Mouse (Mus musculus) monocyte, adult 5-6 weeks (primary cell): ENCODE data around the gene Gm48551. TPM values are rescaled to one million over a fixed set of nuclear protein-coding genes. Genes with fewer than 3 reads are reported as not detected.

Experiments
- ATAC-seq: fragments of 153-309, 156-312 bp; replicated peaks from 2 replicates; pipeline ENCODE4 v1.8.0; 2017; ENCODE audit warnings: mild to moderate bottlenecking; ENCODE audit not compliant: low TSS enrichment, insufficient number of reproducible peaks, severe bottlenecking, poor library complexity, low FRiP score
- total RNA-seq: library from RNA; stranded (forward); fragments of 200-1000, 200-491, 200-594 nt; gene quantifications from 3 replicates; pipeline ENCODE4 v1.2.3, GENCODE M21; 2017

Gm48551 gene
- total RNA-seq, 1 experiment from 2014 or later = not detected

DNA sequence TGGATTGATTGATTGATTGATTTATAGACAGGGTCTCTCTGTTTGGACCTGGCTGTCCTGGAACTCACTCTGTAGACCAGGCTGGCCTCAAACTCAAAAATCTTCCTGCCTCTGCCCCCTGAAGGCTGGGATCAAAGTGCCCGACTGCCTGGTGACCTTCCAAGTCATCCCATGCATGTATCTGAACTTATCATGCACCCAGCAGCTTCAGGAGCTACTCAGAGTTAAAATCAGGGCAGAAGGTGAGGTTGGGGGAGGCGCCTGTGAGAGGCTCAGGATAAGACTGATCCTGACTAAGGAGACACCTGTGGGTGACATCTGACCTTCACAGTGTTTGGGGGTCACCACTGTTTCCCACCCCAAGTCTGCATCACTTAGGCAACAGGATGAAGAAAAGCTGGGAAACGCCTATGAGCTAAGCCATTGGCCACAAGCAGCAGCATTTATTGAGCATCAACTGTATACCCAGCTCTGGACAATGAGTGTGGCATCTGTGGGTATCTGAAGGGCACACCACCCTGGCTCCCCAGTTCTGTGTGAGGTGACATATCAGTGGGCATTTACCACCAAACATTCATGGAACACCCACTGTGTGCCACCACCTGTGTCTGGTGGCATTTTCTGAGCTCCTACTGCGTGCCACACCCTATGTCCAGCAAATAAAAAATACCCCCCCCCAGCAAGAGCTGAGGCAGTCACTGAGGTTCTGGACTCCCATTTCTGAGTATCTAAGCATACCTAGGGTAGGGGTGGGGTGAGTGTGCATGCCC, 39.4 kb downstream of the Gm48551 start:
- no peak for ATAC-seq

DNA sequence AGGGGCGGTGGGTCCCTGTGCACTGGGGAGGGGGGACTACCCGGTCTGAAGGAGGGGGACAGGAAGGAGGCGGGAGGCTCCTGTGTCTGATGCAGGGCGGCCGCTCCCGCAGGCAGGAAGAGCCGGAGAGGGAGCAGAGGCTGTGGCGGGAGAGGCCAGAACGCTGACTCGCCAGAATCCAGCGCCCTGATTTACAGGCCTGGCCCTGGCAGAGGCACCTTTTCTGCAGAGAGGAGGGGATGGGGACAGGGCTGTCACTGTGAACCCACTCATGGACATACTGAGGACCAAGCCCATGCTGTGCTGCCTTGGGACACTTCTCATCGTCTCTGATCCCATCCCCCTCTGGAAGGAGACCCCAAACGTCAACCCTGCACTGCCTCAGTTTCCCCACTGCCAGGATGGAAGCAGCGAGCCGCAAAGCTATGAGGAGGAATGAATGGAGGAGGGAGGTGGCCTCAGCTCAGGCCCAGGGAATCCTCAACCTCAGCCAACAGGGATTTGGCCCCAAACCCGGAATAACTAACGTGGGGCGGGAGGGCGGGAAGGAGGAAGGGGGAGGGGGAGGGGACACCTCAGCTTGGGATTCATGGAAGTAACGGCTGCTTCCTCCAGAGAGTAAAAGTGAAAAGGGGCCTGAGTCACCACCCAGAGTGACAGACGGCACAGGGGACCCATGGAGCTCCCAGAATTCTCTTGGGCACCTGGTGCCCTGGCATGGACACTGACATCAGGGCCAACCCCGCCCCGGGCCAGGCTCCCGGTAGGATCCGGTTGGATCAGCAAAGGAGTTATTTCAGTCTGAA, 40.2 kb downstream of the Gm48551 start:
- no peak for ATAC-seq

DNA sequence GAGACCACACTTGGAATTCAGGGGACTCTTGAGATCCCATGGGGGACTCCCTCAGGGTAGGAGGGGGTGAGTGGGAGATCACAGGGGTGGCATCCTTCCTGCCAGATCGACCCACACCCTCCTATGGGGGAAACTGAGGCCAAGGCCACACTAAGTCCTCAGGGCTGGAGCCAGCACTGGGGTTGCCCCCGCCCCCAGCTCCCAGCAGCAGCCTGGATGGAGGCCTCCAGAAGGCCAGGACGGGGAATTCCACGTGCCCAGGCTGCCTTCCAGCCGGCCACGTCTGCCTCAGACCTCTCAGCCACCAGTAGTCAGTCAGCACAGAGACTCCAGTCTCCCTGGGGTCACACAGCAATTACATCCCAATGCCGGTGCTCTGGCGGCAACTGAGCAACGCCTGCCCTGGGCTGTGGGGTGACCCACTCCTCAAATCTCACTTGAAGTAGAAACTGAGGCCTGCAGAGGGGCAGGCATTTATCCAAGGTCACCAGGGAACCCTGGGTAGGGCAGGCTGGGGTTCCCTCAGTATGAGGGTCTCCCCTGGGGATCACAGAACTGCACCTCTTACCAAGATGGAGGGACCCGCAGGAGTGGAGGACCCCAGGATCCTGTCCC, 41.1 kb downstream of the Gm48551 start:
- no peak for ATAC-seq

DNA sequence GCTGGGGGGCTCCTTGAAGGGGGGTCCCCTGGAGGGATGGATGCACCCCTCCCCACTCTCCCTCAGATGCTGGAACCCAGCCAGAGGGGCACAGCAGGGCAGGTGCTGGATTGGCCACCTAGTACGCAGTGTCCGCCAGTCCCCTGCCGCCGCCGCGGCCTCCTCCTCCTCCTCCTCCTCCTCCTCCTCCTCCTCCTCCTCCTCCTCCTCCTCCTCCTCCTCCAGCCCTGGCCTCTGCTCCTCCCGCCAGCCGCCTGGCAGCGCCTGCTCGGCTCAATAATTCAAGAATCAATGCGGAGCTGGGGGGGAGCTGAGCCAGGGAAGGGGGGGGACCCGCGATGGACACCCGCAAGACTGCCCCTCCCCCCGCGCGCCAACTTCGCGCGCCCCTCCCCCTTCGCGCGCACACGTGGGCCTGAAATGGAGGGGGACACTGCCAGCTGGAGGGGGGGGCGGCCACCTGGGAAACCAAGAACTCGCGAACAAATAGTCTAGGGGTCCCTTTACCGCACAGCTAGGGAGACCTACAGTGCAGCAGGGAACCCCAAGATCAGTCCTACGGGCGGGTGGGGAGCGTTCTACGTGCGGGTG, 41.9 kb downstream of the Gm48551 start:
- ATAC-seq = no peak

DNA sequence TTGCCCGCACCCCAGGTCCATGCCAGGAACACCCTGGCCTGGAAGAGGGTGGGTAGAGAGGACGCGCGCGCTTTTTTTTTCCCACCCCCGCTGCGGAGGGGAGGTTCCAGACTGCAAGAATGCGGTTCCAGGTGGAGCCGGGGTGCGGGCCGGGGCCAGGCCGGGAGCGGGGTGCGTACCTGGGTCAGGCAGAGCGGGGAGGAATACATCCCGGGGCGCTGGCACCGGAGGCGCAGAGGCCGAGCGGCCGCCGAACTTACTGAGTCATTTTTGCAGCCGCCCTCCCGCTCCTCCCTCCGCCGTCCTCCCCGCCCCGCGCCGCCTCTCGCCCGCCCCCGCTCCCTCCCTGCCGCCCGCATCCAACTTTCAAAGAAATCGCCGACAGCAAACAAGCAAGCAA, 42.6 kb downstream of the Gm48551 start:
- ATAC-seq = no peak

- ATAC-seq = no peak
Measured at GRCm38 (mm10) chr10:81427327-81427726, 43.1 kb downstream of the Gm48551 start.

DNA sequence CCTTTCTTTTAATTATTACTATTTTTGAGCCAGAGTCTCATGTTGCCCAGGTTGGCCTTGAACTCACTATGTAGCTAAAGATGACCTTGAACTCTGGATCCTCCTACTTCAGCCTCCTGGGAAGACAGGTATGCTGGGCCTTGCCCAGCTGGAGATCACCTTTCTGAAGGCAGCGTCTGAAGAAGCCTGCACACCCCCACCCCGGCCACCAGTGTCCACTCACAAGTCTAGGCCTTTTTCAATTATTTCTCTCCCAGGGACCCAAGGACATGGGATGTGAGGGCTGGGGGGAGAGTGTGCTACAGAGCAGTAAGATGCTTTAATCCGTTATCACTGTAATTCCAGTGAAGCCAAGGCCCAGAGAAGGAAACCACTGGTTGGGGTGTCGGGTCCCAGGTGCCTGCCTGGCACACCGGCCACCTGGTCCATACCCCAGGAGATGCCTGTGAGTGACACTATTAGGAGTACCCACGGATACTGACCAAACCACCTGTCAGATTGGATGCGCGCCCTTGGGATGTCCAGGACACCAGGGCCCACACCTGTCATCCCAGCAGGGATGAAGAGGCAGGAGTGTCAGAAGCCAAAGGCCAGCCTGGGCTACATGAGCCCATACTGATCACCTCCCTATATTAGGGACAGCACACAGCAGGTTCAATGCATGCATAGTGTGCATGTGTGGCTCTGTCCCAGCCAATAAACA, 43.7 kb downstream of the Gm48551 start:
- no peak for ATAC-seq

- no peak for ATAC-seq
Measured at GRCm38 (mm10) chr10:81428507-81428870, 44.2 kb downstream of the Gm48551 start.

GRCm38 (mm10) chr10:81429092-81429491, 44.8 kb downstream of the Gm48551 start:
- ATAC-seq = no peak

GRCm38 (mm10) chr10:81429605-81430061, 45.4 kb downstream of the Gm48551 start:
- peak; percentile 33; the same call in 1 of the 2 replicates for ATAC-seq

- ATAC-seq = no peak
Measured at GRCm38 (mm10) chr10:81430141-81430830, 46.0 kb downstream of the Gm48551 start.

- no peak for ATAC-seq
Measured at GRCm38 (mm10) chr10:81430831-81431525, 46.7 kb downstream of the Gm48551 start.

DNA sequence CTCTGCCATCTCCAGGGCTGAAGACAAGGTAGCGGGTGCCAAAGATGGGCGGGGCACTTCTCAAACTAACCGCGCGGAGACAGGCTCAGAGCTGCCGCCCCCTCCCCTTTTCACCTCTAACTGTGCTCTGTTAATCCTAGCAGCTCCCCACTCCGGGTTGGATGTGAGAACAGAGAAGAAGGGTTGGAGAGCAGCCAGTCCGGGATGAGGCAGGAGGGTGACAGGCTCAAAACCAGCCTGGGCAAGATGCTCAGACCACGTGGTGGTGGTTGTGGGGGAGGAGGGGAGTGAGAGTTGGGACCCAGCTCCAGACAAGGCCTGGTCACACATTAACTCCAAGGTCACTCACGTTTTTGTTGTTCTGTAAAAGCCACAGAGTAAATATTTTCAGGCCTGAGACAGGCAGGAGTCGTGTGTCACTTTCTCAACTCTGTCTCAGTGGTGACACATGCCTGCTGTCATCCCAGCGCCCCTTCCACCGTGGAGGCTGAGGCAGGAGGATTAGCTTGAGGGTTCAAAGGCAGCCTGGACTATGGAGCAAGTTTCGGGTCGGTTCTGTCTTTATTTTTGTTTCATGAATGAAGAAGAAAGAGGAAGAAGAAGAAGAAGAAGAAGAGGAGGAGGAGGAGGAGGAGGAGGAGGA, 47.4 kb downstream of the Gm48551 start:
- ATAC-seq = no peak

GRCm38 (mm10) chr10:81432169-81432867, 48.1 kb downstream of the Gm48551 start:
- no peak for ATAC-seq

DNA sequence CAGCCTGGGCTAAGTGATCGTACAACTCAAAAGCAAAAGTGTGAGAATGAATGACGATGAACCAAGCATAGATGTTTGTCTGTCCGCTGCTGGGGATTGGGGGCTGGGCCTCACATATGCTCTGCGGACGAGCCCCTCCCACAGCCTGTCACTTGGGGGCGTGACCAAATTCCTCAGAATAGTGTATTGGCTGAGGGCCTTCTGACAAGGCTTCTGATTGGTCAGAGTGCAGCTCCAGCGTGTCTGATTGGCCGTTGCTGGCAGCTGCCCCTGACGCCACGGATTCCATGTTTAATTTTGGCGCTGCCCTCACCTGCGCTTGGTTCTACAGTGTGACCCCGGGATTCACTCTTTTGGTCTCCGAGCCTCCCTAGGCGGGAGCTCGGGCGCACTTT, 48.6 kb downstream of the Gm48551 start:
- ATAC-seq = peak; percentile 78

DNA sequence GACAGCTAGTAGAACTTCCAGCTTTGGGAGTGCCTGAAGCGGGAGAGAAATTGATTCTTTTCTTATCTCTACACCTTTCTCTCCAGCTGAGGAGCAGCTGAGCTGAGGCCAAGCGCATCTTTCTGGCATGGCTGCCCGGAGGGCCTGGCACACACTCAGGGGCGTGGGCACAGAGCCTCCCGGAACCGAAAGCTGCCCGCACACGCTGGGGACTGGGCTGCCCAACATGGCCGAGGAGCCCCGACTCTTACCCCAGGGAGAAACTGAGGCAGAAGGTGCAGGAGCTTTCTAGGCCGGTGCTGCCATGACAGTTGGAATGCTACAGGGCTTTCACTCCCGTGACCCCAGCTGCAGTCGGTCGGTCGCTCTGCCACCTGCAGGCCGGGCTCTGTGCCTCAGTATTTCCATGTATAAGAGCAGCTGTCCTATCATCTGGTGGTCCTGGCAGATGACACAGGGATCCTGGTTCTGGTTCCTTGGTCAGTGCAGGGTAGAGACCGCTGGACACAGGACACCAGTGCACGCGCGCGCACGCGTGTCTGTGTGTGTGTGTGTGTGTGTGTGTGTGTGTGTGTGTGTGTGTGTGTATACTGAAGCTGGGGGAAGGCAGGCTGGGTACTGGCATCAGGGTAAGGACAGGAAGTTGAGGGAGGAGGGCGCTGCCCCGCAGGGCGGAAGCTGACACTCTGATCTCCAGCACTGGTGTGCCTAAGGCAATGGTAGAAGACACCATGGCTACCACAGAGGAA, 49.4 kb downstream of the Gm48551 start:
- ATAC-seq = peak; percentile 58
